Mouse (Mus musculus): ENCODE results near the gene Mospd3. TPM values are rescaled to one million over a fixed set of nuclear protein-coding genes. Genes with fewer than 3 reads are reported as not detected.

Mospd3 gene
- polyA plus RNA-seq (2012; rRNA removed), result 89.1 and 103 TPM in 2 replicates

DNA sequence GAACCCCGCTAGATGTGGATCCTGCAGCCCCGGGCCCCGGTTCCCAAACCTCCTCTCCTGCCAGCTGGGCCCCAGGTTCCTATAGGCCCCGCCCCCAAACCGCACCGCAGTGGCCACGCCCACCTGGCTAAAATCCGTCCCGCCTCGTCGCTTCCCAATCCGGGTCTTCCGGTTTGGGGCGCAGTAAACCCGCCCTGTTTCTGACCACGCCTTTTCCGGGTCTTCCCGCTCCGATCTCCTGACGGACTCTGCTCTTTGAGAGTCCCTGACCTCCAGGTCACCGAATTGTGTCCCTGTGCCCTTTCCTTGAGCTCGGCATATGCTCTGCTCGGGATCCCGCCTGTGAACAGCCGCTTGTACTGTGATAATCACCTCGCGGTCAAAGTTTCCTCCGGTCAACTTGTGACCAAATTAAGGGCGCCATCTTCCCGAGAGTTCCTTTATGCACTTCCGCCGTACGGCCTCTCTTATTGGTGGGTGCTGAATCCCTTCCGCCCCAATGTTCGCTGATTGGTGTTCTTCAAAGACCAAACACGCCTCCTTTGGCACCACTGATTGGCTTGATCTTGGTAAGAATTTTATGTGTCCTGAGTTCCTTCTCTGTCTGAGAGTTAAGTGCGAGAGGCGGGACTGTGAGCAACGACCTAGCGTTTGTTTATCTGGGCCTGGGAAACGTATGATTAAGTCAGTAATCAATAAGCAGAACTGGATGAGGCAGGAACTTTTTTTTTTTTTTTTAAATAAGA is at the start of gene Mospd3:
Gene Mospd3, minus strand, starts transcription at position 440 of the 746 bp plus-strand sequence.
- TF ChIP-seq POLR2A (IDR thresholded peaks at IDR 0.05; ENCODE audit: borderline replicate concordance, extremely low read depth, low read depth, low read length) (peak; percentile 56; the same call in 1 of the 2 replicates), CTCF (IDR thresholded peaks at IDR 0.05; ENCODE audit: insufficient read depth, low read length) (no peak)
- peak; percentile 97 for DNase-seq
- Histone ChIP-seq H3K4me3 (replicated peaks; ENCODE audit: extremely low read depth, low read depth, low read length) (peak within 1 kb of the TSS; percentile 91), H3K4me1 (ENCODE audit: control insufficient read depth, insufficient read depth, low read length) (peaks cover 10% of the 10 kb centered on the region)
- WGBS, result under 1% methylated on average over 41 of the region's 41 CpGs

DNA sequence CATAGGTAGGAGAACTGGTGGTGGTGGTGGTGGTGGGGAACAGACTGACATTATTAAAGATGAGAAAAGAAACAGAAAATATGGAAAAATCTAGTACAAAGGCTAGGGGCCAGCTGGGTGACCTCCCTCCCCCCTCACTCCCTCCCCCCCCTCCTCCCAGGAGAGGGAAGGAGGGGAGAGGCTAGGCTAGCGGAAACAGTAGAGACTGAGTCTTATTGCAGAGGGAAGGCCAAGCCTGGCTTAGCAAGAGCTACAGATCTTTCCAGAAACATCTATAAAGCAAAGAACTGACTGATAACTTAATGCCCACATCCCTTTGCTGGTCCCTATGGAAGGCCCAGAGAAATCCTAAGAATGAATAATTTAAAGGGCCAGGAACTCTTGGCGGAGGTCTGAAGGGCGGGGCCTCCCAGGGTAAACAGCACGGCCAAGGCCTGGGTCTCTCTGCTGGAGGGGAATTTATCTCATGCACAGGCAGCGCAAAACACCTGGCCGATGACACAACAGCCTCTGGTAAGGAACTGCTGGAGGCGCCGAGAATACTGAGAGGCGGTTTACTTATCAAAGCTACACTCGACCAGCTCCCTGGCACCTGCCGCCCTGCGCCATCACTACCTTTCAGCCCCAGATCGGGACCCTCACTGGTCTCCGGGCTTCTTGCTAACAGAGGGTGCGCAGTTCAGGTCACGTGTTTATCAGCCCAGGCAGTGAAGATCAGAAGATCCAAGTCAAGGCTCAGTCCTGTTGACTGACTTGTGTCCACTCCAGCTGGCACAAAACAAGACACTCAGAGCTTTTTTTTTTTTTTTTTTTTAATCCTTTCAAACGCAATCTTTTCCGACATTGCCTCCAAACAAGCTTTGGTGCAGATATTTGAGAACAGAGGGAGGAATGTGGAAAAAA is 49.1 kb upstream of the Mospd3 start:
- WGBS, result 33% methylated on average over 18 of the region's 18 CpGs

GRCm38 (mm10) chr5:137649251-137649650 is 48.4 kb upstream of the Mospd3 start:
- no peak for DNase-seq
- WGBS, result 41% methylated on average over 4 of the region's 4 CpGs

More for the DNA sequence above, 49.1 kb upstream of the Mospd3 start:
- H3K4me3 ChIP-seq (replicated peaks; ENCODE audit: extremely low read depth, low read depth, low read length), result no peak overlapping the region
- TF ChIP-seq CTCF (IDR thresholded peaks at IDR 0.05; ENCODE audit: insufficient read depth, low read length) (no peak), POLR2A (IDR thresholded peaks at IDR 0.05; ENCODE audit: borderline replicate concordance, extremely low read depth, low read depth, low read length) (no peak)
- no peak for DNase-seq
- H3K4me1 ChIP-seq (ENCODE audit: control insufficient read depth, insufficient read depth, low read length), result no peaks in the 10 kb centered on the region

GRCm38 (mm10) chr5:137647827-137648601 is 47.2 kb upstream of the Mospd3 start:
- Histone ChIP-seq H3K4me3 (replicated peaks; ENCODE audit: extremely low read depth, low read depth, low read length) (no peak overlapping the region), H3K4me1 (ENCODE audit: control insufficient read depth, insufficient read depth, low read length) (no peaks in the 10 kb centered on the region)
- 43% methylated on average over 9 of the region's 9 CpGs for WGBS
- no peak for DNase-seq
- TF ChIP-seq CTCF (IDR thresholded peaks at IDR 0.05; ENCODE audit: insufficient read depth, low read length) (no peak), POLR2A (IDR thresholded peaks at IDR 0.05; ENCODE audit: borderline replicate concordance, extremely low read depth, low read depth, low read length) (no peak)

More at GRCm38 (mm10) chr5:137649251-137649650, 48.4 kb upstream of the Mospd3 start:
- Histone ChIP-seq H3K4me1 (ENCODE audit: control insufficient read depth, insufficient read depth, low read length) (no peaks in the 10 kb centered on the region), H3K4me3 (replicated peaks; ENCODE audit: extremely low read depth, low read depth, low read length) (no peak overlapping the region)
- TF ChIP-seq POLR2A (IDR thresholded peaks at IDR 0.05; ENCODE audit: borderline replicate concordance, extremely low read depth, low read depth, low read length) (no peak), CTCF (IDR thresholded peaks at IDR 0.05; ENCODE audit: insufficient read depth, low read length) (no peak)

- 30% methylated on average over 11 of the region's 11 CpGs for WGBS
- H3K4me3 ChIP-seq (replicated peaks; ENCODE audit: extremely low read depth, low read depth, low read length), result peak within 1 kb of the TSS; percentile 20
- no peaks in the 10 kb centered on the region for H3K4me1 ChIP-seq (ENCODE audit: control insufficient read depth, insufficient read depth, low read length)
- TF ChIP-seq CTCF (IDR thresholded peaks at IDR 0.05; ENCODE audit: insufficient read depth, low read length) (no peak), POLR2A (IDR thresholded peaks at IDR 0.05; ENCODE audit: borderline replicate concordance, extremely low read depth, low read depth, low read length) (peak; percentile 50; the same call in 1 of the 2 replicates)
- DNase-seq, result no peak
Measured at GRCm38 (mm10) chr5:137645652-137646091, 44.8 kb upstream of the Mospd3 start, which contains the start of gene Irs3. Irs3 (minus strand) TSS chr5:137645714.

DNA sequence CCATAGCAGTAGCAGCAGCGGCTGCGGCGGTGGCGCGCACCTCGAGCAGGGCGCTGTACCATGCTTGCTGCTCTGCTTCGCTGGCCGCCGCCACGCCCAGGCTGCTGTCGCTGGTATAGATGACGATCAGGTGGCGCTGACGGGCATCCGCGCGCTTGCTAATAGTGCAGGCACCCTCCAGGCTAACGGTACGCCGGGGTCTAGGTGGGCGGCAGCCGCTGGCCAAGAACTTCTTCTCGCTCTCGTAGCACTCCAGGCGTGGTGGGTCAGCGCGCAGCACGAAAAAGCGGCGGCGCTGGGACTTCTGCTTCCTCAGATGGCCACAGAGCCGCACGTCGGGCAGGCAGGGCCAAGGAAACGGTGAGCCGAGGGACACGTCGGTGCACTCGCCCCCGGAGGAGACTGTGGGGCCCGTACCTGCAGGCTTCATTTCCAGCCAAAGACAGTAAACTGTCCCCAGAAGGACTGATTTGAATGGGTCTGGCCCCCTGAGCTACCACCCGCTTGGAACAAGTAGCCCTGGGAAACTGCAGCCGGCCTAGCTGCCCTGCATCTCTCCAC is 44.3 kb upstream of the Mospd3 start:
- H3K4me3 ChIP-seq (replicated peaks; ENCODE audit: extremely low read depth, low read depth, low read length), result peak overlapping the region; percentile 20
- no peaks in the 10 kb centered on the region for H3K4me1 ChIP-seq (ENCODE audit: control insufficient read depth, insufficient read depth, low read length)
- 5% methylated on average over 44 of the region's 44 CpGs for WGBS
- DNase-seq, result peak; percentile 48
- no peak for TF ChIP-seq CTCF (IDR thresholded peaks at IDR 0.05; ENCODE audit: insufficient read depth, low read length)
- TF ChIP-seq POLR2A (IDR thresholded peaks at IDR 0.05; ENCODE audit: borderline replicate concordance, extremely low read depth, low read depth, low read length), result no peak

GRCm38 (mm10) chr5:137644484-137644883 is 43.6 kb upstream of the Mospd3 start:
- Histone ChIP-seq H3K4me3 (replicated peaks; ENCODE audit: extremely low read depth, low read depth, low read length) (no peak overlapping the region), H3K4me1 (ENCODE audit: control insufficient read depth, insufficient read depth, low read length) (peaks cover 2% of the 10 kb centered on the region; the same call in 1 of the 2 replicates)
- WGBS, result 59% methylated on average over 19 of the region's 19 CpGs
- TF ChIP-seq POLR2A (IDR thresholded peaks at IDR 0.05; ENCODE audit: borderline replicate concordance, extremely low read depth, low read depth, low read length), result no peak
- no peak for TF ChIP-seq CTCF (IDR thresholded peaks at IDR 0.05; ENCODE audit: insufficient read depth, low read length)
- no peak for DNase-seq

DNA sequence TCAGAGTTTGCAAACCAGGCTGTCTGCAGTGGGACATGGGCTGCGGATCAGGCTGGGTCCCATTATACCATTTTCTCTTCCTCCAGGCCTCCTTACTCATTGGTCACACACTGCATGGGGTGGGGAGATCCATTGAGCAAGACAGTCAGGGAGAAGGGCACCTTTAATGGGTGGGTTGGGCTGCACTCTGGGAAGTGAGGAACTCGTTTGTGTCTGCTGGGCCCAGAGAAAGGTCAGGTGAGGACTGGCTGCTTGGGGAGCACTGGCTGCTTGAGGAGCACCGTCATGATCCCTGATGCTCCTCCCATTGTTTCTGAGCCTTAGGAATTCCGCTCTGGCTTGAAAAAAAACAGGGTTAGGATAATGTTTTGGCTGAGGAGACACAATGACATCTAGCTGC is 42.0 kb upstream of the Mospd3 start:
- Histone ChIP-seq H3K4me1 (ENCODE audit: control insufficient read depth, insufficient read depth, low read length) (peaks cover 2% of the 10 kb centered on the region; the same call in 1 of the 2 replicates), H3K4me3 (replicated peaks; ENCODE audit: extremely low read depth, low read depth, low read length) (no peak overlapping the region)
- WGBS, result 39% methylated on average over 4 of the region's 4 CpGs
- TF ChIP-seq POLR2A (IDR thresholded peaks at IDR 0.05; ENCODE audit: borderline replicate concordance, extremely low read depth, low read depth, low read length) (no peak), CTCF (IDR thresholded peaks at IDR 0.05; ENCODE audit: insufficient read depth, low read length) (no peak)
- DNase-seq, result no peak
